Mouse (Mus musculus): ENCODE data around the gene Zcchc13. TPM values are rescaled to one million over a fixed set of nuclear protein-coding genes. Genes with fewer than 3 reads are reported as not detected.

The Zcchc13 gene
- polyA plus RNA-seq (2014; fragmentation: Nextera tagmentation; extraction: Ambion mirVana) = not detected in 2 replicates

- ATAC-seq (ENCODE audit: low FRiP score, low TSS enrichment) (no peak), DNase-seq (no peak)
- Histone ChIP-seq H3K4me2 (ENCODE audit: low read length) (no peak within 1 kb of the TSS), H3K27ac (replicated peaks; ENCODE audit: low read depth, low read length) (no peak within 1 kb of the TSS), H3K36me3 (ENCODE audit: control insufficient read depth, insufficient read depth, low read length) (no peaks in the 10 kb centered on the region), H3K9ac (replicated peaks; ENCODE audit: low read length) (no peak within 1 kb of the TSS), H3K4me1 (ENCODE audit: control insufficient read depth, insufficient read depth, low read length) (no peaks in the 10 kb centered on the region), H3K9me3 (ENCODE audit: control insufficient read depth, low read length) (no peaks in the 10 kb centered on the region), H3K4me3 (replicated peaks; ENCODE audit: low read depth, low read length) (no peak within 1 kb of the TSS), H3K27me3 (ENCODE audit: control insufficient read depth, insufficient read depth, low read length) (no peaks in the 10 kb centered on the region)
- WGBS = 83% methylated on average over 12 of the region's 12 CpGs
Measured at GRCm38 (mm10) chrX:103630303-103630702, at the start of gene Zcchc13. Gene Zcchc13, plus strand, starts transcription at chrX:103630586.

DNA sequence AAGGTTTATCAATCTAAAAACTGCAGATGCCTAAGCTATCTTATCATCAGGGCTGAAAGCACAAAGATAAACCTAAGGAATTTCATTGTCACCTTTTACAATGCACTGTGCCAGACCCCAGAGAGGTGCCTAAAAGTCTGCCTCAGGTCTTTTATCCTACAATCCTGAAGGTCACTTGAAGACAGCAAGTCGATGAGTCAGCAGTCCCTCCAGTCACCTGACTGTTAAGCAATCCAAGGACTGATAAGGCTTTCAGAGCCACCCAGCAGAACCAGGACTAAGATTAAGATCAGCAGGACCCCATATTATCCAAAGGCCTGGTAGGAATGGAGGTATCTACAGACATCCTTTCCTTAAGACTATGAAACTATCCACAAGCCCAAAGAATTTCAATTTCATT lies 46.1 kb upstream of the Zcchc13 start:
- H3K4me1 ChIP-seq (ENCODE audit: control insufficient read depth, insufficient read depth, low read length) = no peaks in the 10 kb centered on the region
- no peak overlapping the region for H3K9ac ChIP-seq (replicated peaks; ENCODE audit: low read length)
- no peak overlapping the region for H3K4me3 ChIP-seq (replicated peaks; ENCODE audit: low read depth, low read length)
- H3K27ac ChIP-seq (replicated peaks; ENCODE audit: low read depth, low read length) = no peak overlapping the region
- 0 out of 2 replicates have a peak, but pooled peaks cover 3% of the 10 kb centered on the region for H3K36me3 ChIP-seq (ENCODE audit: control insufficient read depth, insufficient read depth, low read length)
- H3K27me3 ChIP-seq (ENCODE audit: control insufficient read depth, insufficient read depth, low read length) = no peaks in the 10 kb centered on the region
- no peak for ATAC-seq (ENCODE audit: low FRiP score, low TSS enrichment)
- no peaks in the 10 kb centered on the region for H3K9me3 ChIP-seq (ENCODE audit: control insufficient read depth, low read length)
- 79% methylated on average over 1 of the region's 1 CpGs for WGBS
- no peak for DNase-seq
- H3K4me2 ChIP-seq (ENCODE audit: low read length) = no peak overlapping the region

GRCm38 (mm10) chrX:103592056-103592455 lies 38.3 kb upstream of the Zcchc13 start:
- ATAC-seq (ENCODE audit: low FRiP score, low TSS enrichment) = no peak
- Histone ChIP-seq H3K9me3 (ENCODE audit: control insufficient read depth, low read length) (no peaks in the 10 kb centered on the region), H3K4me3 (replicated peaks; ENCODE audit: low read depth, low read length) (no peak overlapping the region), H3K27ac (replicated peaks; ENCODE audit: low read depth, low read length) (no peak overlapping the region), H3K4me2 (ENCODE audit: low read length) (no peak overlapping the region), H3K9ac (replicated peaks; ENCODE audit: low read length) (no peak overlapping the region), H3K4me1 (ENCODE audit: control insufficient read depth, insufficient read depth, low read length) (no peaks in the 10 kb centered on the region), H3K27me3 (ENCODE audit: control insufficient read depth, insufficient read depth, low read length) (no peaks in the 10 kb centered on the region), H3K36me3 (ENCODE audit: control insufficient read depth, insufficient read depth, low read length) (0 out of 2 replicates have a peak, but pooled peaks cover 3% of the 10 kb centered on the region)
- DNase-seq = no peak
- 91% methylated on average over 6 of the region's 6 CpGs for WGBS

- H3K4me2 ChIP-seq (ENCODE audit: low read length) = no peak overlapping the region
- H3K27me3 ChIP-seq (ENCODE audit: control insufficient read depth, insufficient read depth, low read length) = no peaks in the 10 kb centered on the region
Measured at GRCm38 (mm10) chrX:103602553-103602952, 27.8 kb upstream of the Zcchc13 start.

GRCm38 (mm10) chrX:103604211-103604610 lies 26.2 kb upstream of the Zcchc13 start:
- Histone ChIP-seq H3K9me3 (ENCODE audit: control insufficient read depth, low read length) (no peaks in the 10 kb centered on the region), H3K36me3 (ENCODE audit: control insufficient read depth, insufficient read depth, low read length) (peaks cover 29% of the 10 kb centered on the region), H3K4me3 (replicated peaks; ENCODE audit: low read depth, low read length) (no peak overlapping the region), H3K4me1 (ENCODE audit: control insufficient read depth, insufficient read depth, low read length) (no peaks in the 10 kb centered on the region), H3K27ac (replicated peaks; ENCODE audit: low read depth, low read length) (no peak overlapping the region), H3K4me2 (ENCODE audit: low read length) (no peak overlapping the region), H3K27me3 (ENCODE audit: control insufficient read depth, insufficient read depth, low read length) (no peaks in the 10 kb centered on the region), H3K9ac (replicated peaks; ENCODE audit: low read length) (no peak overlapping the region)
- 91% methylated on average over 5 of the region's 5 CpGs for WGBS
- no peak for ATAC-seq (ENCODE audit: low FRiP score, low TSS enrichment)
- no peak for DNase-seq

More at GRCm38 (mm10) chrX:103602553-103602952, 27.8 kb upstream of the Zcchc13 start:
- Histone ChIP-seq H3K36me3 (ENCODE audit: control insufficient read depth, insufficient read depth, low read length) (peaks cover 26% of the 10 kb centered on the region), H3K9me3 (ENCODE audit: control insufficient read depth, low read length) (no peaks in the 10 kb centered on the region), H3K9ac (replicated peaks; ENCODE audit: low read length) (no peak overlapping the region), H3K4me3 (replicated peaks; ENCODE audit: low read depth, low read length) (no peak overlapping the region), H3K4me1 (ENCODE audit: control insufficient read depth, insufficient read depth, low read length) (no peaks in the 10 kb centered on the region), H3K27ac (replicated peaks; ENCODE audit: low read depth, low read length) (no peak overlapping the region)
- 95% methylated on average over 5 of the region's 5 CpGs for WGBS
- DNase-seq (no peak), ATAC-seq (ENCODE audit: low FRiP score, low TSS enrichment) (no peak)

DNA sequence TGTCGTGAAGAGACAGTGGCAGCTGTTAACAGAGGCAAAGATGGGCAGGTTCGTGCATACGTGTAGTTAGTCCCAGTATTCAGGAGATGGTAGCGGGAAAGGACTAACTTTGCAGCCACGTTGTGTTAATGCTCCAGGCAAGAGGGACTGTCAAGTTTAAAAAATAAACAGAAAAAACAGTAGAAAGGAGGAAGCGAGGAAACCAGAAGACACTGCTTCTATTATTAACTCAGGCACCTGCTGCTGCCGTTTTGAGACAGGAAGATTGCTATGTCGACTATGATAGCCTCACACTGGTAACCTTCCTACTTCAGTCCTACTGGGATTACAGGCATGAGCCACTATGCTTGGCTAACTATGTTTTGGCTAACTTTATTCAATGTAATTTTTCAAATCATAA lies 24.9 kb upstream of the Zcchc13 start:
- Histone ChIP-seq H3K27me3 (ENCODE audit: control insufficient read depth, insufficient read depth, low read length) (no peaks in the 10 kb centered on the region), H3K4me2 (ENCODE audit: low read length) (no peak overlapping the region), H3K4me3 (replicated peaks; ENCODE audit: low read depth, low read length) (no peak overlapping the region), H3K4me1 (ENCODE audit: control insufficient read depth, insufficient read depth, low read length) (no peaks in the 10 kb centered on the region), H3K27ac (replicated peaks; ENCODE audit: low read depth, low read length) (no peak overlapping the region), H3K9ac (replicated peaks; ENCODE audit: low read length) (no peak overlapping the region), H3K36me3 (ENCODE audit: control insufficient read depth, insufficient read depth, low read length) (peaks cover 30% of the 10 kb centered on the region), H3K9me3 (ENCODE audit: control insufficient read depth, low read length) (no peaks in the 10 kb centered on the region)
- ATAC-seq (ENCODE audit: low FRiP score, low TSS enrichment) = no peak
- 94% methylated on average over 8 of the region's 8 CpGs for WGBS
- DNase-seq = no peak

DNA sequence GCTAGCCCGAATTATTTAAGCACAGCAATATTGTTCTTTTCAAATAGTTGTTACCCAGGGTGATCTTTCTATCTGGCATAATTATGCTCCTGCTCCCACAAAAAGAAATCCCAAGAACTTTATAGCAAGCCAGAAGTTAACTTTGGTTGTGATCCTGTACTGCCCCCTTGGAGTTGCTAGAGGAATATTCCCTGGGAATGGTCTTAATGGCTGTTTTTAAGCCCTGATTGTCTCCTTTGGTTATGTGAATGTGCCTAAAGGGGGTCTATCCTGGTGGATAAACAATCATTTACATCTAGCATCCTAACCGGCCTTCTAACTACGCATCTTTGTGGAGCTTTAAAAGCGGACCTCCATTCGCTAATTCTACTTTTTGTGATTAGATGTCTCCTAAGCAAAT lies 20.0 kb upstream of the Zcchc13 start:
- Histone ChIP-seq H3K4me3 (replicated peaks; ENCODE audit: low read depth, low read length) (no peak overlapping the region), H3K27ac (replicated peaks; ENCODE audit: low read depth, low read length) (no peak overlapping the region), H3K36me3 (ENCODE audit: control insufficient read depth, insufficient read depth, low read length) (peaks cover 24% of the 10 kb centered on the region), H3K9me3 (ENCODE audit: control insufficient read depth, low read length) (no peaks in the 10 kb centered on the region), H3K4me2 (ENCODE audit: low read length) (no peak overlapping the region), H3K27me3 (ENCODE audit: control insufficient read depth, insufficient read depth, low read length) (no peaks in the 10 kb centered on the region), H3K4me1 (ENCODE audit: control insufficient read depth, insufficient read depth, low read length) (no peaks in the 10 kb centered on the region), H3K9ac (replicated peaks; ENCODE audit: low read length) (no peak overlapping the region)
- DNase-seq = peak; percentile 31
- no peak for ATAC-seq (ENCODE audit: low FRiP score, low TSS enrichment)
- 94% methylated on average over 5 of the region's 5 CpGs for WGBS

DNA sequence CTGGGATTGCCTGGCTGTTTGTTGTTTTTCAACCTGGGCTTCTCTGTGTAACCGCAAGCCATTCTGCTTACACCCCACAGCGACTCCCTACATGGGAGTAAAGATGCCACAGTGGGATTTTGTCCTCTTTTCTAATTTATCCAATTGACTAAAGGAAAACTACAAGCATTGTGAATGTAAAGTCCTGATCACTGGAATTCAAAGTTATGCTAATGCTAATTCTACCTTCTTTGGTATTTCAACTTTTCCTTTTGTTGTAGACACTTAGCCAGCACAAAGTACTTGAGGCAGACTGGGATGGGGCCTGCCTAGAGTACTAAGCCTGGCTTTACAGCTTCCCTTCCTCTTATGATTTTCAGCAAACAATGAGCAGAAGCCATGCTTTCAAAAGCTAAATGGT lies 18.9 kb upstream of the Zcchc13 start:
- Histone ChIP-seq H3K4me3 (replicated peaks; ENCODE audit: low read depth, low read length) (no peak overlapping the region), H3K27me3 (ENCODE audit: control insufficient read depth, insufficient read depth, low read length) (no peaks in the 10 kb centered on the region), H3K4me1 (ENCODE audit: control insufficient read depth, insufficient read depth, low read length) (0 out of 2 replicates have a peak, but pooled peaks cover 4% of the 10 kb centered on the region), H3K9me3 (ENCODE audit: control insufficient read depth, low read length) (no peaks in the 10 kb centered on the region), H3K27ac (replicated peaks; ENCODE audit: low read depth, low read length) (no peak overlapping the region), H3K9ac (replicated peaks; ENCODE audit: low read length) (no peak overlapping the region), H3K36me3 (ENCODE audit: control insufficient read depth, insufficient read depth, low read length) (peaks cover 23% of the 10 kb centered on the region), H3K4me2 (ENCODE audit: low read length) (no peak overlapping the region)
- DNase-seq (no peak), ATAC-seq (ENCODE audit: low FRiP score, low TSS enrichment) (no peak)
- 87% methylated on average over 2 of the region's 2 CpGs for WGBS

GRCm38 (mm10) chrX:103614700-103615233 lies 15.6 kb upstream of the Zcchc13 start:
- Histone ChIP-seq H3K4me1 (ENCODE audit: control insufficient read depth, insufficient read depth, low read length) (0 out of 2 replicates have a peak, but pooled peaks cover 4% of the 10 kb centered on the region), H3K4me3 (replicated peaks; ENCODE audit: low read depth, low read length) (no peak overlapping the region), H3K4me2 (ENCODE audit: low read length) (no peak overlapping the region), H3K9me3 (ENCODE audit: control insufficient read depth, low read length) (no peaks in the 10 kb centered on the region), H3K27ac (replicated peaks; ENCODE audit: low read depth, low read length) (no peak overlapping the region), H3K36me3 (ENCODE audit: control insufficient read depth, insufficient read depth, low read length) (0 out of 2 replicates have a peak, but pooled peaks cover 7% of the 10 kb centered on the region), H3K9ac (replicated peaks; ENCODE audit: low read length) (no peak overlapping the region), H3K27me3 (ENCODE audit: control insufficient read depth, insufficient read depth, low read length) (no peaks in the 10 kb centered on the region)
- 91% methylated on average over 24 of the region's 24 CpGs for WGBS
- DNase-seq (no peak), ATAC-seq (ENCODE audit: low FRiP score, low TSS enrichment) (no peak)

All from midbrain, embryonic 14.5 days (tissue).